Mouse (Mus musculus): ENCODE results near the gene Map3k4.

Gene Map3k4

DNA sequence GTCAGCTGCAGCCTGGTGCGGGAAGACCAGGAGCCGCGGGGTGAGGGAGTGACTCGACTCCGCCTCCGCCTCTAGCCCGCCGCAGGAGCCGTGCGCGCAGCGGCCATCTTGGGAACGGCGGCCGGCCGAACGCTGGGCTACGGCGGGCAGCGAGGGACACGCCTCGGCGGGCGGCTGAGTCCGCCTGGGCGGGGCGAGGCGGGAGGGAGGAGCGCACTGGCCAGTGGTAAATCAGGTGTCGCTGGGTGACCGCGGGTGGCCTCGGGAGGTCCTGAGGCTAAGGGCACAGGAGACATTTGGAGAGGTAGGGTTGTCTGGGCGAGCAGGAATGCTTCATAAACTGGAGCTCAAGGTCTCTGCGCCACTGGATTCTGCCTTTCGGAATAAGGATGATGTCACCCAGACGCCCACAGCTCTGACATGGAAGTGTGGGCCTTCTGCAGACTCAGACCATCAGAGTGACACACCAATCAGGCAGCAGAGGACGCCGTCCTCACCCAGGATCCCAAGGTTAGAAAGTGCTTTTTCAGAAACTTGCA is at the start of gene Map3k4:
Gene Map3k4, minus strand, starts transcription at position 134 of the 539 bp plus-strand sequence.
- peak; percentile 94 for DNase-seq (ENCODE audit: low spot score in 2 of 2)

DNA sequence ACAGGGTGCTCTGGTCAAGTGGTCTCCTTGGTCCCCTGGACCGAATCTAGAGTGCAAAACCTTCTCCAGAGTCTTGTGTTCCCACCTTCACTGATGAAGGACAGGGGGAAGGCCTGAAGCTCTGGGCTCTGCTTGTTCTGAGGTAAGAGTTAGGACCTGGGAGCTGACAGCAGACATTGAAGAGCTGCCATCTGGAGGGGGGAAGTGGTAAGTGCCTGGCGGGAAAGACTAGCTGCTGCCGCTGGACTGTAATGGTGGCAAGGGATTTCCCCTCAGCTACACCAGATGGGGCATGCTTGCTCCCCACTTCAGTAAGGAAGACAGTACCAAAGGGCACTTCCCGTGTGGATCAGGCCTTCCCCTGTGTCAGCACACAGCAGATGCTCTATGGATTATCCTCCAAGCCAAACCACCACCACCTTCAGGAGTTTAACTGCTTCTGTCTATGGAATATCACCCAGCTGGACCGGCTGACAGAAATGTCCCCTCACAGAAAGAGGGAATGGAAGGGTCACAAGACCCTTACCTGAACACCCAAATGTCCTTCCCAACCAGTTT is 48.9 kb upstream of the Map3k4 start:
- peak; percentile 67 to 76 for DNase-seq (ENCODE audit: low spot score in 2 of 2)

DNA sequence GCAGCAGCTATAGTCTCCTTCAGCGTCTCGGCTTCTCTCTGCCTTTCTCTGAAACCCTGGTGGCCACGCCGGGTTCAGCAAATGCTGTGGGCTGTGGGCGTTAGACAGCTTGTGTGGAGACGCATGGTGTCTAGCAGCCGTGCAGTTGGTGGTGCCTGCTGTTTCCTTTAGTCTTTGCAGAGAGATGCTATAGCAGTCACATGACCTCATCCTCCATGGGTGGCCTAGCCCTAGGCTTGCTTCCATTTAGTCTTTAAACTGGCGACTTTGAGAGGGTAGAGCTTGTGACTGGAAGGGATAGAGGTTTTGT is 45.8 kb upstream of the Map3k4 start:
- peak; percentile 54 to 59 for DNase-seq (ENCODE audit: low spot score in 2 of 2)

DNA sequence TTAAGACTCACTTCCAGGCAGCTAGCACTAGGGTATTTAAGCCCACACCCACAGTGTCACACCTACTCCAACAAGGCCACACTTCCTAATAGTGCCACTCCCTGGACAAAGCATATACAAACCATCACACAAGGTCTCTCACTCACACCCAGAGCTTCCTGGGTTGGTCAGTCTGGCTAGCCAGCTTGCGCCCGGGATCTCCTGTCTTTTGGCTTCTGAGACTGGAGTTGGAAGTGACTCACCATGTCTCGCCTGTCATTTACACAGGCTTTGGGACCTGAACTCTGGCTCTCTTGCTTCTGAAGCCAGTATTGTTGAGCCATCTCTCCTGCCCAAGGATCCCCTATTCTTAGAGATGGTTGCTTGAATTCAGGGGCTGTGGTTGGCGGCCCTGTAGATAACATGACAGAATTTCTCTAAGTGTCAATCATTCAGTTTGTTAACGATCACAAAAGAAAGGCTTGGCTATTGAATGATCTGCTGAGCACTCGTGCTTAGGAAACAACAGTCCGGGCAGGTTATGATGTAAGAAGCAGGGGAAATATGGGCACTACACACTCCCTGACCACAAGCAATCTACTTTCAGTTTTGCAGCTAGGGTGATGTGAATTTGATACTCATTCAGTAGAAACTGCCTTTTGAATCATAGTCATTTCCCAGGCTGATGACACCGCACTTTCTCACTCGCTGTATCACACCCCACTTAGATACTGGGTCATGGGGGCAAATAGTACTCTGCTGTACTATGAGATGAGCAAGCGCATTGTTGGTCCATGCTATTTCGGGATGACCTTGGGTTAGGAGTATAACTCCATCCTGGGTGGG is 45.2 kb upstream of the Map3k4 start:
- DNase-seq (ENCODE audit: low spot score in 2 of 2), result no peak

DNA sequence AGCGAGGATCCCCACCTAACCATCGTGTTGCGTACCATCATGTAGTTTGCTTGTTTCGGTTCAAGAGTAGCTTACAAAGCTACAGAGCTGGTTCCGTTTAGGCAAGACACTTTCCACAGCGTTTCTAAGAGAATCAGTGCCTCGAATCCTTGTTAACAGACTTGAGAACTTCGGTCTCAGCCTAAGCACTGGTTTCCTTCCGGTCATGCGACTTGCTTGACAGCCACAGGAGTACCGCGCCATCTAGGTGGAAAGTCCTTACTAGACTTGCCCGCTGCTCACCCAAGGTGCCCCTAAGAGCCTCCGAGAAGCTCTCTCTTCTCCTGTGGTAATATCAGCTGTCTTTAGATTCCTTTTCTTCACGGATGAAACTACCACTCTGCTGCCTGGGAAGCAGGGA is 41.3 kb upstream of the Map3k4 start:
- DNase-seq (ENCODE audit: low spot score in 2 of 2), result no peak

DNA sequence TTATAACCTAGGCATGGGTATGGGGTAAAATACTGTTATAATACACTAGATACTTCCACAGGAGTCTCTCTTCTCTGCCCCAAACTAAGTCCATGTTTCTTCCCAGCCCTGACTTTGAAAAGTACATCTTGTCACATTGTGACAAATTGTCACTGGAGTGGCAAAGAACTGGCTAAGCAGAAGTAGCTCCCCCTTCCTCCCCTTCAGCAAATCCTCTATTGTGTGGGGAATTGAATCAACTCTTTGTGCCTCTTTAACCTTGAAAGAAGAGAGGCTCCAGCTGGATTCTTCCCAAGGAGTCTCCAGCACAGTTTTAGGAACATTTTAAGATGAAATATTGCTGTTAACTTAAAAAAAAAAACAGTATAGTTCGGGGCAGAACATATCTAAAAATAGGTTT is 34.2 kb upstream of the Map3k4 start:
- no peak for DNase-seq (ENCODE audit: low spot score in 2 of 2)

DNA sequence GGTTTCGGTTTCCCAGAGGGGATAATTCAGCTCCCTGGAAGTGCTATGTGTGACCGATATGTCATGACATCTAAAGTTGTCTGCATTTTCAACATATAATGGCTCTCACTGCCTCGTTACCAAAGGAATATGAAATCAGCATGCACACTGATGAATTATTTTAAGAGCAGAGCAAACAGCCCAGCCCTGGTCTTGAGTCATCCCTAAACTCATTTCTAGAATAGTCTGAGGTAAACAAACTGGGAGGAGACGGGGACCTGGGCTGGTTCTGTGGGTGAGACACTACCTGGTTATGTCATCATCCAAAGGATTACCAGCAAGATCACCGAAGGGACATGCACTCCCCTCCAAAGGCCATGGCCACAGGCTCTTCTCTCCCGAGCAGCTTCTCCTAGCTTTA is 33.0 kb upstream of the Map3k4 start:
- no peak for DNase-seq (ENCODE audit: low spot score in 2 of 2)

DNA sequence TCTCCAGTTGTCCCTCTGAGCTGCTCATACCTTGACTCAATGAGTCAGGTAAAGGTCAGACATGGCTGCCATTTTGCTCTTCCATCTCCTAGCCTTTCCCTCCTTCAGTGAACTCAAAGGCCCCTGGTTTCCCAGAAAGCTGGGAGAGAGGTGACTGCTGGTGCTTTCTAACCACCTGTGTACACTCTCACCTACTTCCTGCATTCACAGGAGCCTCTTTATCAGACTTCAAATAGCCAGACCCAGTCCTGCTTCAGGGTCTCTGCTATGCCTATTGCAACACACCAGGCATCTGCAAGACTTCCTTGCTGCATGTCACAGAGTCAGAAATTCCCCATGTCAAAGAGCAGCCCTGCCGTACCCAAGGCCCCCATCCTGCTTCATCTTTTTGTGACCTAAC is 28.9 kb upstream of the Map3k4 start:
- no peak for DNase-seq (ENCODE audit: low spot score in 2 of 2)

DNA sequence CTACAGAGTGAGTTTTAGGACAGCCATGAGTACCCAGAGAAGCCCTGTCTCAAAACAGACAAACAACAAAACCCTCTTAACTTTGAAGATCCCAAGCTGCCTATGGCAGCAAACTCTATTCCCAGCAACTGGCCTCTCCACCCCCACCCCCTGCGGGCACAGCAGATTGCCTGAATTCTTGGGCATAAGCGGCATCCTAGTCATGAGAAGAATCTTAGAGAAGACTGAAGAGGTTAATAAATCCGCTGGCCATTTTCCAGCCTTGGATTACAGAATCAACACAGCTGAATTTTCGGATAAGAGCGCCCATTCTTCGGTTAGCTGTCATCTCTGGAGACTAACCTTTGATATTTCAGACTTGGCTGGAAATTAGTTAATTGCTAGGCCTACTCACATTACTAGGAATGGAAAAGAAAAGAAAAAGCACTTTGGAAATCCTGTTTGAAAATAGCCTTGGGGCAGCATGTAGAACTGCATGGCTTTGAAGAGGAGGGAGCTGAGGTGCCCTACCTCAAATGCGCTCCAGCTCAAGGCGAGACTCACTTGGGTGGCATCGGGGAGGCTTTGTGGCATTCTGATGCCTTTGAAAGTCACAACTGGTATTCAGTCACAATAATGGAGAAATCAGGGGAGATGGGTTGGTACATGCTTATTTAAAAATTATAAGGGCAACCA is 25.2 kb upstream of the Map3k4 start:
- DNase-seq (ENCODE audit: low spot score in 2 of 2), result no peak

DNA sequence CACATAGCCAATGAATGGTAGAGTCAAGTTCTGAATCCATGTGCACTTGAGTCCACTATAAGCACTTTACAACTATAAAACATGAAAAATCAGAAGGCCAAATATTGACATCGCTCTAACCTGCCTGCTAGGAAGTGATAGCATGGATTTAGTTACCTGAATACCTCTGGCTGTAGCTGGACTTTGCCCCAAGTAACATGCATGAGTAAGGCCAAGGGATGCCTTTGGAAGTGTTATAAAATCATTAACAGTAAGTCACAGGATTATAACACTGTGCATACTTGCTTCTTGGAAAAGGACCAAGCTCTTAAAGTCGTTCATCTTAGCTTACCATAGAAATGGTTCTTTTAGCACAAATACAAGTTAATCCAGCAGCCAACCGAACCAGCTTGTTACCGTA is 18.6 kb upstream of the Map3k4 start:
- no peak for DNase-seq (ENCODE audit: low spot score in 2 of 2)

DNA sequence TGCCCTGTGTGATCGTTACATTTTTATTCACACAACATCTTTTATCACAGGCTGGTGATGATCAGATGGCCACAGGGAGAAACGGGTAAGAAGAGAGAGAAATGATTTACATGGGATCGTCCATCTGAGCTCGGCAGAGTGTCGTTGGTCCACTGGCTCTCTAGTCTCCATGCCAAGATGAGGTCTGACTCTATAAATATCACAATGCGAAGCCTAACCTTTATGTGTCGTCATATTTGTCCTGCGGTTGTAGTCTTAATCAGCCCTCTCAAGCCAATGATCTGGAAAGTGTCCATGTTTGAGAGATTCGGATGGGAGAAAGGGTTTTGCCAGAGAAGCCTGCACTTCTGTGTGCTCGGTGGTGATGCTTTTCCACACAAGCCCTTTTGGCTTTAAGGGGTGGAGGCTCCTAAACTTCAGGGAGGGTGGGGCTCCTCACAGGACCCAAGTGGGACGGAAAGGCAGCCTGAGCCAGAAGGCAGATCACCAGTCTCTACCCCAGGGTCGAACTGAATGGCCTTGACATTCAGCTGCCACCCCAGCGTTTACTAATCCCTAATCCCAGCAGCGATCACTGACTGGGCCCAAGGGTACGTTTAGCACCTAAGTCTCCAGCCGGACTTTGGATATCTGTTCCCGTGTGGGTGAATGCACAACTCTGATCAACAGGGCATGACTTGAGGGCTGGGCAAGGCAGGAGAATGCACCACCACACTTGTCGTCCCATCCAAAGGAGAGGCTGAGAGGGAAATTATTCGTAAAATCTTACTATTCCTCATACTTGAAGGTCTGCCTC is 17.7 kb upstream of the Map3k4 start:
- no peak for DNase-seq (ENCODE audit: low spot score in 2 of 2)

DNA sequence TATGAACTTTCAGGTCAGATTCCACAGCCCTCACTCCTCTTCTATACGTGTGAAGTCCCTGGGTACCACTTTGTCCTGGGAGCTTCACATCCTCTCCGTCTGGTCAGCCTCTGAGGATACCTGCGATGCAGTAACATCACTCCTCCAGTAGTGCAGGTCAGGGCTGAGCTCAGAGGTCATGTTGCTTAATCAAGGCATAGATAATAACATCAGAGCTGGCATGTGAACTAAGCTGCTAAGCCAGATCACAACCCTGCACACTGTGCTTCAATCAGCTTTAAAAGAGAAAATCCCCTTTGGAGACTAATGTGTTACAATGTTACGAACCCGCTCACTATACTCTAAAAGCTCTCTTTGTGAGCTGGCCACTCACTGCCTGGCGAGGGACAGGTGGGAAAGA is 16.5 kb upstream of the Map3k4 start:
- no peak for DNase-seq (ENCODE audit: low spot score in 2 of 2)

DNA sequence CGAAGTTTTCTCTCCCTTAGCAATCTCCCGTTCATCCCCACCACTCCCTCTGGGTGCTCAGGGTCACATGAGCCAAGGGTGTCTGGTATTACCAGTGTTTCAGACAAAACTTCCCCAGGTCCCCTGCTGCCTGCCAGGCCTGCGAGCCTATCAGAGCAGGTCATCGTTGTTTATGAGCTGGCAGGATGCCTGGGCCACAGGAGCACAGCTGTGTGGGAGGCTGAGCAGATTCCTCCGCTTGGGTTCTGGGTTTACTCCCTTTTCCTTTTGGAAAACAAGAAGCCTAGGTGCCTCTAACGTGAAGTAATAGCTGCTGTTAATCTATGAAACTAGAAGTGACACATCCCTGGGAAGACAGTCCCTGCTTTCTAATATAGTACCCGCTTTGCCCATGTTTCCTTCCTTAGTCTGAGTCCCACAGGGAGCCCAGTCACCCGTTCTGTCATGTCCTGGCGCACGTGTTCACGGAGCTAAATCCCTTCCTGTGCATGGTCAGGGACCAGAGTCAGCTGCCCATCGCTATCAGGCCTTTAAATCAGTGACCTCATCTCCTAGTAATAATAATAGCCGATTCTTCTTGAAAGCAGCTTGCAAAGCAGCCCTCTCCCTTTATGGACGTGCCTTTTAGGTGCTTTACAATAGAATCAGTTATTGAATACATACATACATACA is 9.4 kb upstream of the Map3k4 start:
- peak; percentile 38 to 47 for DNase-seq (ENCODE audit: low spot score in 2 of 2)

DNA sequence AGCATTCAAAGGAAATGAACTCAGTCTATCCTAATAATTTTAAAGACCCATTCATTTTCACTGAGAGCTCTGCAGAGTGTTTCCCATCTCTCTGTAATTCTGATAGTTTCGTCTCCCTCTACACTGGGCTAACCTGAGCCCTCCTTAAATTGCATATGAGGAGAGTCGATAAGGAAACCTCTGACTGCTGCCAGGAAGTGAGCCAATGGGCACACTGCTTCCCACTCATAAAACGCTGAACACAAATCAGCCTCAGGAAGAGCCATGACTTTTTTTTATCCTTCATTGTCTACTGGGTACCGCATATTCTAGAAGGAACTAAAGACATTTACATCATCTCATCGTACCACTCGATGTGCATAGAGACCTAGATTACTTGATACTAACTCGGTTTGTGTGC is 1.2 kb upstream of the Map3k4 start:
- no peak for DNase-seq (ENCODE audit: low spot score in 2 of 2)

DNA sequence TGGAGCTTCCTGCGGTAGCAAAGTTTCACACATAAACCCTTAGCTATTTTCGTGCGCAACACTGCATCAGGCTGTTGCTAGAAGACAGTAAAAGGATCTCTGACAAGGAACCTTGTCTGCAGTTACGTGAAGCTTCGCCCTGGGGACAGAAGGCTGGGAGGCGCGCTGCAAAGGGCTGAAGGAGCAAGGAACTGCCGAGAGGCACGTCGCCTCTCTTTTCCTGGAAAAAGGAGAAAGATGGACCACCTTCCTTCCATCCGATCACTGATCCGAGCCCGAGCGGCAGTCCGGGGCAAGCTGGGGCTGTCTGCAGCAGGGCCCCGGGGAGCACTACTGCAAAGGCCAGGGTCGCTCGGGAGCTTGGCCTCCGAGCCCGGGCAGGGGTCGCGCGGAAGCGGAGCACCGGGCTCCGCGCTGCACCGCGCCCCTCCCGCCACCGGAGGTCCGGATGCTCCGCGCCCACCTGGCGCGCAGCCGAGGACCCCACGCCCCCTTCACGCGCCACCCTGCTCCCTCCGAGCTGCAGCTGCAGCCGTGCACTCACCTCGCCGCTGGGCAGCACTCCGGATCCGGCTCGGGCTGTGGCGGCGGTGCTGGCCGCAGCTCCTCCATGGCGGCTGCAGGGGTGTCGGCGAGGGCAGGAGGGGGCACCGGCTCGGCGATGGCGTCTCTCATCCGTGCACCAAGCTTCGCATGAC is 493 bp downstream of the Map3k4 start:
- DNase-seq (ENCODE audit: low spot score in 2 of 2), result no peak

DNA sequence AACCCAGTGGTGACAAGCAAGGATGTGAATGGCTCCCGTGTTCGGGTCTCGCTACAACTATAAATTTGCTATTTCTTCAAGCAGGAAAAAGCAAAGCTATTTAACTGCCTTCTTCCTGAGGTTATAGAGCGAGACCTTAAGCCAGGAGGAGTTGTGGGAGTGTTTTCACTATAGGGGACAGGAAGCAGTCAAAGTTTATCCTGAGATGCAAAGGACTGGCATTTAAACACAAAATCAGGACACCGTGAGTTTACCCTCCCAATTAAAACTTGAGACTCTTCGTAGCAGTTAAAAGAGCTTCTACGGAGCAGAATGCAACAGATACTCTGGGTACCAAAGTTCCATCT is 1.0 kb downstream of the Map3k4 start:
- DNase-seq (ENCODE audit: low spot score in 2 of 2), result no peak

DNA sequence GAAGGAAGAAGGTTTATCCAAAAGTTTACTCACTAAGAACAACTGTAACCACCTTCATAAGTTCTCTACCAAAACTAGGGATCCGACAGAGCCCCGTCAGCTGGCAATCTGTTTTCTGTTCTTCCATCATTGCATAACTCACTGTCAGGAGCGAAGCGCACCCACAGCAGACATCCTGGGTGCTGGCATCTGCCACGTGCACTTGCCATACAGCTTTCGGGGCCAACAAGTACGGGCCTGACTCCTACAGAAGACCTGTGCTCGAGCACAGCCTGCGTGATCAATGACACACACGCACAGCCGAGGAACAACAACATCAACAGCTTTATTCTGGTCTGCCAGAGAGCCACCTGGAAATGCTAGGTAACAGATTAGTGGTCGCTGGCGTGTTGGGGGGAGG is 2.3 kb downstream of the Map3k4 start:
- no peak for DNase-seq (ENCODE audit: low spot score in 2 of 2)

DNA sequence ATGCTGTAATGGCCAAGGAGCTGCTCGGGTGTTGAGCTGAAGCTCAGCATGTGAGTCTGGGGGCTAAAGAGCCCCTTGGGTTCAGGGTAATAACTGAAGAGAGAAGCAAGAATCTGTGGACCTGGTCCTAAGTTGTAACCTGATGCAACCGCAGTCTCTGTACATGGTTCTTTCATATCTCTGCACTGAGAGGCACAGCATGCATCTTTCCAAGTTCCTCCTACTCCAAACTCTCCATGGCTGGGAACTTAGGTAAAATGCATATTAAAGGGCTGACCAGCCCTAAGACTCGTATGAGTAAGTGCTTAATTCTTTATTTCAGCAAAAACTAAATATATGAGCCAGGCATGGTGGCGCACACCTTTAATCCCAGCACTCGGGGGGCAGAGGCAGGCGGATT is 6.3 kb downstream of the Map3k4 start:
- DNase-seq (ENCODE audit: low spot score in 2 of 2), result no peak

DNA sequence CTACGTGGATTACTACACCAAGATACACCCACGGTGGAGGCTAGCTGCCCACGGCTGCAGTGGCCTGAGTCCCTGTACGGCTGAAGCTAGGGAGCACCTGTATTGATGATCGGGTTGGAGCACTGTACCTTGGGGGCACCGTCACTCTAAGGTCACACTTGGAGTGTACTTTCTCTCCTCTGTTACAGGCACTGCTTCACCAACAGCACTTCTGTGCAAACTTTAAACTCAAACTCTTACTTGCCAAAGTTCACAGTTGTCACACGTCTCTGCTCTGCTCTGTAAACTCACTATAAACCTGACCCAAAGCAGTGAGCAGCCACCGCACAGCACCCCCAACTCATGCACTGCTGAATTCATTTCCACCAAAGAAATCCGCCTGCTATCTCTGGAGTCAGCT is 9.1 kb downstream of the Map3k4 start:
- no peak for DNase-seq (ENCODE audit: low spot score in 2 of 2)

DNA sequence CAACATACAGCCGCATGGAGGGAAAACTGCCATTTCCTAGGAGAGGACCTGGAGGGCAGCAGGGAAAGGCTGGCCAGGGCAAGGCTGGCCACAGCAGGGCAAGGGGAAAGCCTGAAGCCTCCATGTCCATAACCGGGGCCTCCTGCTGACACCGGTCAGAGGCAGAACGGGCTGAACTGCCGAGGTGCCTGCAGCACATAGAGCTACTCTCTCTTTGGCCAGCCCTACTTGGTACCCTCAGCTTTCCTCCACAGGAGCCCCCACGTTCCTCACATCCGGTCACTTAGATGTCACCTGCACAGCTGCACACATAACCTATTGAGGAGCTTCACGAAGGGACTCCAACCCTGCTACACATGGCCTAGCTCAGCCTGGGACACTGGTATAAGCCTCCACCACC is 9.5 kb downstream of the Map3k4 start:
- DNase-seq (ENCODE audit: low spot score in 2 of 2), result no peak
